Mouse (Mus musculus): ENCODE measurements around the gene Lrig2.

The Lrig2 gene

GRCm38 (mm10) chr3:104510771-104511429 lies 818 bp downstream of the Lrig2 start:
- no peak for DNase-seq (ENCODE audit: low spot score)

GRCm38 (mm10) chr3:104501648-104502047 lies 10.1 kb downstream of the Lrig2 start:
- no peak for DNase-seq (ENCODE audit: low spot score)

GRCm38 (mm10) chr3:104500881-104501280 lies 10.8 kb downstream of the Lrig2 start:
- DNase-seq (ENCODE audit: low spot score), result peak; percentile 51

- DNase-seq (ENCODE audit: low spot score), result no peak
Observed at GRCm38 (mm10) chr3:104496176-104496575, 15.5 kb downstream of the Lrig2 start.

- DNase-seq (ENCODE audit: low spot score), result no peak
Observed at GRCm38 (mm10) chr3:104480946-104481719, 30.6 kb downstream of the Lrig2 start.

GRCm38 (mm10) chr3:104478056-104478455 lies 33.7 kb downstream of the Lrig2 start:
- DNase-seq (ENCODE audit: low spot score), result no peak

GRCm38 (mm10) chr3:104469421-104469820 lies 42.3 kb downstream of the Lrig2 start:
- DNase-seq (ENCODE audit: low spot score), result no peak

GRCm38 (mm10) chr3:104461226-104461625 lies 50.5 kb downstream of the Lrig2 start:
- DNase-seq (ENCODE audit: low spot score), result no peak

- DNase-seq (ENCODE audit: low spot score), result no peak
Observed at GRCm38 (mm10) chr3:104458588-104458987, 53.1 kb downstream of the Lrig2 start.

- no peak for DNase-seq (ENCODE audit: low spot score)
Observed at GRCm38 (mm10) chr3:104455506-104456275, 56.0 kb downstream of the Lrig2 start.

- no peak for DNase-seq (ENCODE audit: low spot score)
Observed at GRCm38 (mm10) chr3:104447240-104447639, 64.5 kb downstream of the Lrig2 start.

- no peak for DNase-seq (ENCODE audit: low spot score)
Observed at GRCm38 (mm10) chr3:104446689-104447088, 65.0 kb downstream of the Lrig2 start.

GRCm38 (mm10) chr3:104445576-104445975 lies 66.1 kb downstream of the Lrig2 start:
- no peak for DNase-seq (ENCODE audit: low spot score)

GRCm38 (mm10) chr3:104444946-104445460 lies 66.7 kb downstream of the Lrig2 start:
- no peak for DNase-seq (ENCODE audit: low spot score)

- DNase-seq (ENCODE audit: low spot score), result no peak
Observed at GRCm38 (mm10) chr3:104444082-104444481, 67.6 kb downstream of the Lrig2 start.

- no peak for DNase-seq (ENCODE audit: low spot score)
Observed at GRCm38 (mm10) chr3:104442357-104442756, 69.4 kb downstream of the Lrig2 start.

GRCm38 (mm10) chr3:104441870-104442283 lies 69.8 kb downstream of the Lrig2 start:
- DNase-seq (ENCODE audit: low spot score), result peak; percentile 99

GRCm38 (mm10) chr3:104441435-104441834 lies 70.3 kb downstream of the Lrig2 start:
- no peak for DNase-seq (ENCODE audit: low spot score)

- DNase-seq (ENCODE audit: low spot score), result no peak
Observed at GRCm38 (mm10) chr3:104438777-104439176, 72.9 kb downstream of the Lrig2 start.

GRCm38 (mm10) chr3:104437576-104437975 lies 74.1 kb downstream of the Lrig2 start:
- no peak for DNase-seq (ENCODE audit: low spot score)

- DNase-seq (ENCODE audit: low spot score), result no peak
Observed at GRCm38 (mm10) chr3:104435947-104436346, 75.8 kb downstream of the Lrig2 start.

- DNase-seq (ENCODE audit: low spot score), result no peak
Observed at GRCm38 (mm10) chr3:104434246-104434696, 77.4 kb downstream of the Lrig2 start.

Measured in retina, embryonic 14.5 days (tissue).